Mouse (Mus musculus) adrenal gland, postnatal 0 days (tissue): ENCODE results near the gene Zbtb26. TPM values are rescaled to one million over a fixed set of nuclear protein-coding genes. Genes with fewer than 3 reads are reported as not detected.

Experiments used
- polyA plus RNA-seq: library from polyadenylated mRNA; unstranded; fragments of >200 nt; fragmentation: Nextera tagmentation; extraction: Ambion mirVana; gene quantifications from 2 replicates; pipeline ENCODE4 v1.2.1, GENCODE M21; 2015

Gene Zbtb26
- polyA plus RNA-seq, result 1.6 and 2.8 TPM in 2 replicates

GRCm38 (mm10) chr2:37442611-37443591 is at the start of gene Zbtb26, which contains the start of the genes Zbtb6 and Rabgap1:
Zbtb26 (minus strand) TSS chr2:37443135.
Zbtb6 (minus strand) TSS chr2:37443171.
Rabgap1 (plus strand) TSS chr2:37443279.

GRCm38 (mm10) chr2:37422306-37423304 is 20.3 kb downstream of the Zbtb26 start, which contains the start of gene Rc3h2:
Rc3h2 (minus strand) TSS chr2:37422903.

Other genes starting within 250 kb of the Zbtb26 start
- not detected in 2 replicates for gene Olfr366, start 231.6 kb downstream of the Zbtb26 start, polyA plus RNA-seq
- gene Olfr368, start 116.6 kb downstream of the Zbtb26 start, polyA plus RNA-seq, result not detected in 2 replicates
- gene Pdcl, start 83.8 kb downstream of the Zbtb26 start, polyA plus RNA-seq, result 35.9 and 45.2 TPM in 2 replicates
- 7.6 and 9.7 TPM in 2 replicates for gene Rc3h2, start 20.2 kb downstream of the Zbtb26 start, polyA plus RNA-seq
- 4.3 and 5.2 TPM in 2 replicates for gene Zbtb6, start within 50 bp of the Zbtb26 start, polyA plus RNA-seq
- 18.2 and 29.8 TPM in 2 replicates for gene Rabgap1, start 144 bp upstream of the Zbtb26 start, polyA plus RNA-seq
- 0.46 and 0.57 TPM in 2 replicates for gene Gpr21, start 73.2 kb upstream of the Zbtb26 start, polyA plus RNA-seq